Mouse (Mus musculus) neural tube, embryonic 14.5 days (tissue): ENCODE results near the gene Dtl. TPM values are rescaled to one million over a fixed set of nuclear protein-coding genes. Genes with fewer than 3 reads are reported as not detected.

Source experiments
- ATAC-seq: fragments of 200-750 bp; cut with Nextera tagmentation; 2 replicates; pipeline ENCODE4 v1.8.0; 2017; ENCODE audit warnings: low read depth, mild to moderate bottlenecking, moderate TSS enrichment, moderate library complexity
- H3K27ac ChIP-seq: fragments of 300-500 bp; sonication (generic); 2 replicates; pipeline ENCODE4 v1.5.1; 2014; ENCODE audit warnings: low read depth, mild to moderate bottlenecking, control low read depth, low read length, moderate library complexity, mixed read lengths
- H3K27me3 ChIP-seq: fragments of 300-500 bp; sonication (generic); 2 replicates; pipeline ENCODE4 v1.6.1; 2014; ENCODE audit warnings: low read length; ENCODE audit not compliant: control insufficient read depth, insufficient read depth
- H3K36me3 ChIP-seq: fragments of 300-500 bp; sonication (generic); 2 replicates; pipeline ENCODE4 v1.6.1; 2014; ENCODE audit warnings: low read length, mixed read lengths; ENCODE audit not compliant: control insufficient read depth, insufficient read depth
- H3K4me1 ChIP-seq: fragments of 300-500 bp; sonication (generic); 2 replicates; pipeline ENCODE4 v1.6.1; 2014; ENCODE audit warnings: low read length; ENCODE audit not compliant: control insufficient read depth, insufficient read depth
- H3K4me2 ChIP-seq: fragments of 300-500 bp; sonication (generic); 2 replicates; pipeline ENCODE4 v1.6.1; 2014; ENCODE audit warnings: mild to moderate bottlenecking, low read depth, low read length, control low read depth
- H3K4me3 ChIP-seq: fragments of 300-500 bp; sonication (generic); 2 replicates; pipeline ENCODE4 v1.5.1; 2014; ENCODE audit warnings: low read depth, low read length, control low read depth, mixed read lengths
- H3K9ac ChIP-seq: fragments of 300-500 bp; sonication (generic); replicated peaks from 2 replicates; pipeline ENCODE4 v1.6.1; 2014; ENCODE audit warnings: low read depth, mild to moderate bottlenecking, control low read depth, low read length, mixed read lengths
- H3K9me3 ChIP-seq: fragments of 300-500 bp; sonication (generic); 2 replicates; pipeline ENCODE4 v1.6.1; 2016; ENCODE audit warnings: low read length; ENCODE audit not compliant: control insufficient read depth
- WGBS: fragments of 180-500 bp; shearing (Covaris S2); extraction: QIAGEN DNeasy Blood & Tissue Kit; methylation state at CpG from one replicate; pipeline ENCODE4 v1.1.7; 2014; 5-methylcytosine and 5-hydroxymethylcytosine counted together
- polyA plus RNA-seq: library from polyadenylated mRNA; unstranded; fragments of >200 nt; fragmentation: Nextera tagmentation; extraction: Ambion mirVana; gene quantifications from 2 replicates; pipeline ENCODE4 v1.2.1, GENCODE M21; 2014

Gene Dtl
- polyA plus RNA-seq, 1 experiment from 2014 or later = 3.5 TPM

DNA sequence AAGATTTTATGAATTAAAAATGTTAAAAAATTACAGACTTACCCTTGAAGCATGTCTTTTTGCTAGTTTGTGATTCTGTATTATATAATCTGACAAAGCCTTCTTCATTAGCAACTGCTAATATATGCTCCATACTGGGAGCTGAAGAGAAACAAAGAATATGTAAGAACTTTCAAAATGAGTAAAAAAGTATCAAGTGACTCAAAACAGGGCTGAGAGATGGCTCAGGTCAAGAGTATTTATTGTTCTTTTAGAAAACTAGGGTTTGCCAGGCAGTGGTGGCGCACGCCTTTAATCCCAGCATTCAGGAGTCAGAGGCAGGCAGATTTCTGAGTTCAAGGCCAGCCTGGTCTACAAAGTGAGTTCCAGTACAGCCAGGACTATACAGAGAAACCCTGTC lies 5.7 kb downstream of the Dtl start:
- H3K9ac ChIP-seq = no peak overlapping the region
- H3K27ac ChIP-seq = no peak overlapping the region
- H3K4me2 ChIP-seq = no peak overlapping the region
- H3K4me3 ChIP-seq = no peak overlapping the region
- WGBS = 100% methylated on average over 2 of the region's 2 CpGs
- no peaks in the 10 kb centered on the region for H3K36me3 ChIP-seq
- ATAC-seq = no peak
- H3K9me3 ChIP-seq = no peaks in the 10 kb centered on the region
- no peaks in the 10 kb centered on the region for H3K27me3 ChIP-seq
- H3K4me1 ChIP-seq = peaks cover under 1% of the 10 kb centered on the region; the same call in 1 of the 2 replicates

DNA sequence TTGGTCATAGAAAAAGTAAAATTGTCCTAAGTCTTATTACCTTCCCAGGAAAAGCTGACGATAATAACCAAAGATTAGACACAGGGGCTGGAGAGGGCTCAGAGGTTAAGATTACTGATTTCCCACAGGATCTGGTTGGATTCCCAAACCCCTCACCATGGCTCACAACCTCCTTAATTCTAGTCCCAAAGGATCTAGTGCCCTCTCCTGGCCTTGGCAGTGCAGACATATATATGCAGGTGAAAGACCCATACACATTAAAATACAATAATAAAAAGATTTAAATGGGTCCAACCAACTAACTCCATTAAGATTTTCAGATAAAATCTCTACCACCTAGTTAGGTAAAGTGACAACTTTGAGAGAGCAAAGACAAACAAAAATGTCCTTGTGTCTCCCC lies 7.5 kb downstream of the Dtl start:
- H3K9ac ChIP-seq = no peak overlapping the region
- ATAC-seq = no peak

DNA sequence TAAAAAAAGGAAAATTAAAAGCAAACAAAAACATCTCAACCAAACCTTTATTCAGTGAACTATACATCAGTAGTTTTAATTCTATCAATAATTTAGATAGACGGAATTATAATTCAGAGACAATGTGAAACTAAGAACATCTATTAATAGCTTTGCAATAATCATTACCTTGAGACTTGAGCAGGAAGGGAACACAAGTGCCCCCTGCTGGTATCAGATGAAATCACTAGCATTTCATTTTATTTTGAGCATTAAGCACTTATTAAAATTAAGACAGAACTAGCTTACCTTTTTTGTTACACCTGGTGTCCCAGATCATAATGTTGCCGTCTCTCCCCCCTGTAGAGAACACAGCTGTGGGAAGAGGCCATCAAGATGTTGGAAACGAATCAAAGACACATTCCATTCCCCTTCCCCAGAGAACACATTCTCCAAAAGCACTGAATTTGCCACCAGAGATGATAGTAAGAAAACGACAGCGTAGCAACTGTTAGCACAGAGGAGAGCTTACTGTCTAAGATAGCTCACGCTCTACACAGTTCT lies 12.4 kb downstream of the Dtl start:
- 70% methylated on average over 6 of the region's 6 CpGs for WGBS

More for the DNA sequence above, 7.5 kb downstream of the Dtl start:
- H3K9me3 ChIP-seq = no peaks in the 10 kb centered on the region
- WGBS = 91% methylated on average over 1 of the region's 1 CpGs
- H3K27me3 ChIP-seq = no peaks in the 10 kb centered on the region
- H3K36me3 ChIP-seq = no peaks in the 10 kb centered on the region
- H3K4me3 ChIP-seq = no peak overlapping the region
- no peaks in the 10 kb centered on the region for H3K4me1 ChIP-seq
- no peak overlapping the region for H3K27ac ChIP-seq
- H3K4me2 ChIP-seq = no peak overlapping the region

DNA sequence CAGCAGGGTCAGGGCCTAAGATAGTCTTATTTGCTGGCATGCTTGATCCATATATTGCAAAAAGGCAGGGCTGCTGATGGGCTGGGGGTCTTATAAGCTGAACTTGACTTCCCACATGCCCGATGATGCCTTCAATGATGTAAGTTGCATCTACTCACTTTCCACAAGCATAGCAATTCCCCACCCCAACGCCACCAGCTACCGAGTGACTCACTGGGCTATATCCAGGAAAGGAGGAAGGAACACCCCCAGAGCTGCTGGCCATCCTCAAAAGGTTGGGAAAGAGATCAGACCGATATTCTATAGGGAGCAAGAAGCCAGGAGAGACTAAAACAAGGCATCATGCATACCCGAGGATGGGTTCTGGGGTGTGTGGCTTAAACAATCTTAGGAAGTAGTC lies 15.6 kb downstream of the Dtl start:
- no peaks in the 10 kb centered on the region for H3K36me3 ChIP-seq
- H3K9ac ChIP-seq = no peak overlapping the region
- 91% methylated on average over 5 of the region's 5 CpGs for WGBS
- ATAC-seq = no peak
- H3K4me3 ChIP-seq = no peak overlapping the region
- no peak overlapping the region for H3K4me2 ChIP-seq
- no peaks in the 10 kb centered on the region for H3K4me1 ChIP-seq
- H3K27ac ChIP-seq = no peak overlapping the region
- no peaks in the 10 kb centered on the region for H3K27me3 ChIP-seq
- H3K9me3 ChIP-seq = no peaks in the 10 kb centered on the region

More for the DNA sequence above, 12.4 kb downstream of the Dtl start:
- H3K9me3 ChIP-seq = no peaks in the 10 kb centered on the region
- no peak overlapping the region for H3K9ac ChIP-seq
- no peaks in the 10 kb centered on the region for H3K4me1 ChIP-seq
- H3K36me3 ChIP-seq = no peaks in the 10 kb centered on the region
- H3K27me3 ChIP-seq = no peaks in the 10 kb centered on the region
- no peak overlapping the region for H3K27ac ChIP-seq
- ATAC-seq = no peak
- no peak overlapping the region for H3K4me2 ChIP-seq
- H3K4me3 ChIP-seq = no peak overlapping the region

DNA sequence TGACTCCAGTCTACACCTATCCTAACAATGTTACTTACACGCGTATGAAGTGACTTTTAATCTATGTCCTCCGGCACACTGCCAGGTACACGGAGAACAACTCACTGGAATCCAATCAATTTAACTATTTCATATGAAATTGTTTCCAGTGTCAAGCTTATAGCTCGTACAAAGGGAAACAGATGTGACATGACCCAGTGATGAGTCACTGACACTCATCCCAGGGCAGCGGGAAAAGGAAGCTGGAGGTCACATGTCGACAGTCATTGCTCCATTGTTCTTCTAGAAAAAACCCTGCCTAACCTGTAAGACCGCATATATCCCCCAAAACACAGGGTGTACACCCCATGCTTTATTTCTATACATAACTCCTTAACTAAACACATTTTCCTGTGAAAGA lies 18.2 kb downstream of the Dtl start:
- no peak overlapping the region for H3K4me3 ChIP-seq
- no peak overlapping the region for H3K27ac ChIP-seq
- no peaks in the 10 kb centered on the region for H3K4me1 ChIP-seq
- H3K36me3 ChIP-seq = no peaks in the 10 kb centered on the region
- no peaks in the 10 kb centered on the region for H3K27me3 ChIP-seq
- H3K4me2 ChIP-seq = no peak overlapping the region
- no peak overlapping the region for H3K9ac ChIP-seq
- ATAC-seq = no peak
- WGBS = 89% methylated on average over 8 of the region's 8 CpGs
- no peaks in the 10 kb centered on the region for H3K9me3 ChIP-seq

DNA sequence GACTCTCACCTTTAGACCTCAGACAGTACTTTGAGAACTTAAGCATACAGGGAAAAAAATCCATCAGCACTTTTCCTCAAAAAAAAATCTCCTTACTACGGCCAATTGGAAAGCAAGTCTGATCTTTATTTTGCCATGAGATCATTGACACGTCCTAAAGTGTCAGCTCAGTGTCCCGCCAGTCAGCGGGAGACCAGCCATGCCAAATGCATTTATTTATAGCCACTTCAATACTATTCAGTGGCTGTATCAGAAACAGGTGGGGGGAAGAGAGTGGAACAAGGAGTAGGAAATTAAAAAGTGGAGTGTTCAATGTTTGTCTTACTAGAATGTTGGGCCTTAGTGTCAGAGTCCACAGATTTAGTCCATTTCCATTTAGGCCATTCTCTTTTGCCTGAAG lies 24.6 kb downstream of the Dtl start:
- no peaks in the 10 kb centered on the region for H3K9me3 ChIP-seq
- no peaks in the 10 kb centered on the region for H3K36me3 ChIP-seq
- no peaks in the 10 kb centered on the region for H3K27me3 ChIP-seq
- no peak for ATAC-seq
- H3K4me1 ChIP-seq = no peaks in the 10 kb centered on the region
- no peak overlapping the region for H3K4me3 ChIP-seq
- no peak overlapping the region for H3K9ac ChIP-seq
- no peak overlapping the region for H3K27ac ChIP-seq
- no peak overlapping the region for H3K4me2 ChIP-seq
- 82% methylated on average over 4 of the region's 4 CpGs for WGBS

DNA sequence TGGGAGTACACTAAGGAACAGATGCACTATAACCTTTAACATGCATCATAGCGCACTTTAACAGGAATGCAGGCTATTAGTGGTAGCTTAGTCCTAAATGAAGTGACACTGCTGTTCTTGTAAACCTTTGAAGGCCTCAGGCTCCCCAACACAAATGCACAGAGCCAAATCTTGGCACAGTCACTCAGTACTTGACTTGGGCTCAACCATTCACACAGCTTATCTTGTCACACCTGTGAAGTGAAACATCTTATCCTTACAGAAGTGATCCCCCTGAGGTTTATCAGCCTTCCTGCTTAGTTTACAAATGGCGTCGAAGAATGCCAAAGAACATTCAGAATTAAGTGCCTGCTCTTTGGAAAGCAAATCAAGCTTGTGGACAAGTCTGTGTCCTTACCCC lies 31.6 kb downstream of the Dtl start:
- H3K9ac ChIP-seq = no peak overlapping the region
- no peaks in the 10 kb centered on the region for H3K4me1 ChIP-seq
- no peak overlapping the region for H3K4me2 ChIP-seq
- no peaks in the 10 kb centered on the region for H3K27me3 ChIP-seq
- no peak for ATAC-seq
- no peak overlapping the region for H3K4me3 ChIP-seq
- no peaks in the 10 kb centered on the region for H3K36me3 ChIP-seq
- no peaks in the 10 kb centered on the region for H3K9me3 ChIP-seq
- H3K27ac ChIP-seq = no peak overlapping the region
- 93% methylated on average over 3 of the region's 3 CpGs for WGBS

DNA sequence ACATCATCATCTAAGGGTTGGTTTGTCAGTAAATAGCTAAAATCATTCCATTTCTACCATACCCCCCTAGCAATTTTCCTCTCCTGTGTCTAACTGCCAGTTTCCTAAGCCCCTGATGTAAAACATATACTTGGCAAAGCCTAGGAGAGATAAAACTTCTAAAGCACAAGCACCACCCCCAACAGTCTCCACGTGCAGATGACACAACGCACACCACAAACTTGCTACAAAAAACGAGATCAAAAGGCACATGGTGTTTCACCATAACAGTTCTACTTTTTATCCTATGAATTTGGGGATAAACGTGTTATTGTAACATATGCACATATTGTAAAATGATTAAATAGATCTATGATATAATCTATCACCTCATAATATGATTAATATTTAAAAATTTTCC lies 33.7 kb downstream of the Dtl start:
- Histone ChIP-seq H3K9me3 (no peaks in the 10 kb centered on the region), H3K4me2 (no peak overlapping the region), H3K27me3 (no peaks in the 10 kb centered on the region), H3K27ac (no peak overlapping the region), H3K9ac (no peak overlapping the region), H3K36me3 (no peaks in the 10 kb centered on the region), H3K4me3 (no peak overlapping the region), H3K4me1 (no peaks in the 10 kb centered on the region)
- 94% methylated on average over 4 of the region's 4 CpGs for WGBS
- ATAC-seq = no peak

DNA sequence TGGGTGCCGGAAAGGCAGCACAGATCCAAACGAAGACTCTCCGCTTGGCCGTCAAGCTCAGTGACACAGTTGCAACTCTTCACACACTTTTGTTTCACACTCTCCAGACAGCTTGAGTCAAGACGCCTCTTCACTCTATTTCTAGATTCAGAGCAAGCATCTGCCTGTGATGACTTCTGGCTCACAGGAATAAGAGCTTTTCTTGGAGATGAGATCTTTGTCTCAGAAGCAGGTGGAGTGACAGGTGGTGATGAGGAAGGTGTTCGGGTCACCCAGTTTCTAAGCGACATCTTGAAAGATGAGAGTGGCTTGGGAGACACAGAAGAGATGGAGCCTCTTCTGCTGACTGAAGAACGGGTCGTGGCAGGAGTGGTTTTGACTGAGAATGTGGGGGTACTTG lies 34.3 kb downstream of the Dtl start:
- H3K4me2 ChIP-seq = no peak overlapping the region
- no peak overlapping the region for H3K9ac ChIP-seq
- H3K9me3 ChIP-seq = no peaks in the 10 kb centered on the region
- 93% methylated on average over 9 of the region's 9 CpGs for WGBS
- no peaks in the 10 kb centered on the region for H3K27me3 ChIP-seq
- no peaks in the 10 kb centered on the region for H3K36me3 ChIP-seq
- H3K27ac ChIP-seq = no peak overlapping the region
- no peaks in the 10 kb centered on the region for H3K4me1 ChIP-seq
- no peak for ATAC-seq
- no peak overlapping the region for H3K4me3 ChIP-seq

DNA sequence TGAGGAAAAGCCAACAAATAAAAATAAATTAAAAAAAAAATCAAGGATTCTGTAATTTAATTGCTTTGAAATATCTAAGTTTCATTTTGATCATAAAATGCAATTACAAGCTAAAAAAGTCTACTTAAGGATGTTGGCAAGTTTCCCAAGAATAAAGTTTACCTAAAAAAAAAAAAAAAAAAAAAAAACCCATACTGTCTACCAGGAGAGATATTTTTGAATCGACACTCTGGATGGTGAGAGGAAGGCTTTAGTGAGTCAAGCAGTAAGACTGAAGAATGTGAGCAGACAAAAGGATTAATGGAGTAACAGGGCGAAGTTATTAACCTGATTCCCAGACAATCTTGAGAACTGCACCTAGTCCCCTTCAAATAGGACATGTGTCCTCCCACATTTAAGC lies 35.0 kb downstream of the Dtl start:
- no peak for ATAC-seq
- Histone ChIP-seq H3K9me3 (no peaks in the 10 kb centered on the region), H3K4me2 (no peak overlapping the region), H3K4me1 (no peaks in the 10 kb centered on the region), H3K36me3 (no peaks in the 10 kb centered on the region), H3K4me3 (no peak overlapping the region), H3K27ac (no peak overlapping the region), H3K9ac (no peak overlapping the region), H3K27me3 (no peaks in the 10 kb centered on the region)
- WGBS = 96% methylated on average over 2 of the region's 2 CpGs
